Mouse (Mus musculus) forebrain, postnatal 0 days (tissue): ENCODE measurements around the gene Atp2b2. TPM values are rescaled to one million over a fixed set of nuclear protein-coding genes. Genes with fewer than 3 reads are reported as not detected.

ENCODE experiments used
- ATAC-seq: fragments of 200-750 bp; cut with Nextera tagmentation; 2 replicates; pipeline ENCODE4 v1.8.0; 2017; ENCODE audit warnings: mild to moderate bottlenecking, moderate library complexity
- DNase-seq: peaks from one replicate; pipeline ENCODE4 v3.0.0-alpha.2; 2015
- H3K27ac ChIP-seq: fragments of 300-500 bp; sonication (generic); 2 replicates; pipeline ENCODE4 v1.5.1; 2014; ENCODE audit warnings: low read depth, mild to moderate bottlenecking, antibody characterized with exemption, low read length, moderate library complexity, mixed read lengths
- H3K27me3 ChIP-seq: fragments of 300-500 bp; sonication (generic); 2 replicates; pipeline ENCODE4 v1.6.1; 2014; ENCODE audit warnings: mild to moderate bottlenecking, low read length, mixed read lengths; ENCODE audit not compliant: insufficient read depth
- H3K36me3 ChIP-seq: fragments of 300-500 bp; sonication (generic); 2 replicates; pipeline ENCODE4 v1.6.1; 2014; ENCODE audit warnings: mild to moderate bottlenecking, moderate library complexity; ENCODE audit not compliant: insufficient read depth
- H3K4me1 ChIP-seq: fragments of 300-500 bp; sonication (generic); 2 replicates; pipeline ENCODE4 v1.6.1; 2014; ENCODE audit warnings: antibody characterized with exemption; ENCODE audit not compliant: insufficient read depth
- H3K4me2 ChIP-seq: fragments of 300-500 bp; sonication (generic); 2 replicates; pipeline ENCODE4 v1.6.1; 2014; ENCODE audit warnings: low read depth, mild to moderate bottlenecking, moderate library complexity
- H3K4me3 ChIP-seq: fragments of 300-500 bp; sonication (generic); 2 replicates; pipeline ENCODE4 v1.5.1; 2014; ENCODE audit warnings: low read depth, low read length, mixed read lengths
- H3K9ac ChIP-seq: fragments of 300-500 bp; sonication (generic); 2 replicates; pipeline ENCODE4 v1.6.1; 2014; ENCODE audit warnings: mild to moderate bottlenecking
- H3K9me3 ChIP-seq: fragments of 300-500 bp; sonication (generic); 2 replicates; pipeline ENCODE4 v1.6.1; 2016; ENCODE audit warnings: low read length
- CTCF ChIP-seq: sonication (generic); IDR thresholded peaks from 2 replicates; pipeline ENCODE4 v1.5.1; 2016; ENCODE audit warnings: antibody characterized with exemption, control low read depth, low read depth
- WGBS: fragments of 180-500 bp; shearing (Covaris S2); extraction: QIAGEN DNeasy Blood & Tissue Kit; methylation state at CpG from one replicate; pipeline ENCODE4 v1.1.7; 2014; 5-methylcytosine and 5-hydroxymethylcytosine counted together
- microRNA-seq, 2 experiments: library from miRNA; unstranded; fragments of <30 nt; microRNA quantifications; one replicate each; pipeline ENCODE4; 2016
- polyA plus RNA-seq: library from polyadenylated mRNA; unstranded; fragments of >200 nt; fragmentation: Nextera tagmentation; extraction: Ambion mirVana; gene quantifications from 2 replicates; pipeline ENCODE4 v1.2.1, GENCODE M21; 2015
- total RNA-seq: library from RNA; depleted of rRNA; stranded (reverse); fragments of >200 nt; gene quantifications from 2 replicates; pipeline ENCODE4 v1.2.3, GENCODE M21; 2014; rRNA removed

Atp2b2 gene
- total and polyA plus RNA-seq, 2 experiments from 2014 or later, result 37.8 to 65.1 TPM

DNA sequence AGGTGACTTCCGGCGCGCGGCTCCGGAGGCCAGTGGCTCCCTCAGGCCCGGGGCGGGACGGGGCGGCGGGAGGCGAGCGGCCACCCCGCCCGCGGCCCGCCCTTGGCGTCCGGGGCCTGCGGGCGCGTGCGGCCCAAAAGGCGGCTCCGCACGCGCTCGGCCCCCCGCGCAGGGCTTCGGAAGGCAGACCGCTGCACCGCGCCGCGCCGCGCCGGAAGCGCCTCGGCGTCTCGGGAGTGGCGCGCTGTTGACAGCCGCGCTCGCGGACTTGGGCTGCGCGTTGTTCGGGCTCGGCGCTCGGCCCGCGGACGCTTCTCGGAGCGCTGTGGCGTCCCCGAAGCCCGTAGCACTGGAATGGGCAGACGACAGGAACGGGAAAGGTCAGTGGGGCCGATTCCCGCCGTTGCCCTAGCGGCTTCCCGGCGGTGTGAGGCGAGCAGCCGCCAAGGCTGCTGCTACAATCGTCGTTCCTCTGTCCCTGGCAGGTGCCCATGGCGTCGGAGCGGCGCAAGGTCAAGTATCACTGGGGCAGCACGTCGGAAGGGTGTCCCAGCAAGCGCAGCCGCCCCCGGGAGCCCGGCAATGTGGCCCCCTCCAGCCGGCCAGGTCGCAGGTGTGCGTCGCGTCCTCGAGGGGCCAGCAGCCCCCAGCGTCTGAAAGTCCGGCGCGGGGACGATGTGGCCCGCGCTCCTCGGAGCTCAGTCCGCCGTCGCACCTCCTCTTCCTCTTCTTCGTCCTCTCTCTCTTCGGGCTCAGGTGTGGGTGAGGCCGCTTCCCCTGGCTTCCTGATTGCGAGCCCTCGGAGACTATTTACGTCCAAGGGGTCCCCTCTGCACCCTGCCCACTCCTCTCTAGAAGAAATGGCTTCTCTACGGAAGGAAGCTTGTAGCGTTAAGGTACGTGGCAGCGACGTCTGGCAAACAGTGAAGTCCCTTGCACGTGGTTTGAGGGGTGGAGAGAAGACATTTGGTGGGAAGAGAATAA, 344.9 kb downstream of the Atp2b2 start:
- DNase-seq, result no peak
- peak overlapping the region; percentile 84 for H3K27ac ChIP-seq
- 1% methylated on average over 99 of the region's 113 CpGs for WGBS

GRCm38 (mm10) chr6:113696582-113697221, 345.7 kb downstream of the Atp2b2 start, which contains the start of gene Tatdn2:
TSS of gene Tatdn2 (plus strand) at chr6:113697050.
- TF ChIP-seq CTCF, result peak; percentile 29
- Histone ChIP-seq H3K9ac (peak within 1 kb of the TSS; percentile 67), H3K27ac (peak within 1 kb of the TSS; percentile 84), H3K4me1 (peaks cover 14% of the 10 kb centered on the region; the same call in 1 of the 2 replicates), H3K36me3 (peaks cover 12% of the 10 kb centered on the region), H3K9me3 (no peaks in the 10 kb centered on the region), H3K4me3 (peak within 1 kb of the TSS; percentile 92), H3K27me3 (no peaks in the 10 kb centered on the region), H3K4me2 (peak within 1 kb of the TSS; percentile 99)
- ATAC-seq (peak; percentile 100), DNase-seq (peak; percentile 97)
- 2% methylated on average over 55 of the region's 58 CpGs for WGBS

More for the DNA sequence above, 344.9 kb downstream of the Atp2b2 start:
- peaks cover 20% of the 10 kb centered on the region for H3K36me3 ChIP-seq
- no peak for TF ChIP-seq CTCF
- no peaks in the 10 kb centered on the region for H3K27me3 ChIP-seq
- peak overlapping the region; percentile 67 for H3K9ac ChIP-seq
- H3K4me1 ChIP-seq, result peaks cover 14% of the 10 kb centered on the region; the same call in 1 of the 2 replicates
- peak; percentile 74 for ATAC-seq
- H3K4me3 ChIP-seq, result peak overlapping the region; percentile 92
- peak overlapping the region; percentile 99 for H3K4me2 ChIP-seq
- H3K9me3 ChIP-seq, result no peaks in the 10 kb centered on the region

DNA sequence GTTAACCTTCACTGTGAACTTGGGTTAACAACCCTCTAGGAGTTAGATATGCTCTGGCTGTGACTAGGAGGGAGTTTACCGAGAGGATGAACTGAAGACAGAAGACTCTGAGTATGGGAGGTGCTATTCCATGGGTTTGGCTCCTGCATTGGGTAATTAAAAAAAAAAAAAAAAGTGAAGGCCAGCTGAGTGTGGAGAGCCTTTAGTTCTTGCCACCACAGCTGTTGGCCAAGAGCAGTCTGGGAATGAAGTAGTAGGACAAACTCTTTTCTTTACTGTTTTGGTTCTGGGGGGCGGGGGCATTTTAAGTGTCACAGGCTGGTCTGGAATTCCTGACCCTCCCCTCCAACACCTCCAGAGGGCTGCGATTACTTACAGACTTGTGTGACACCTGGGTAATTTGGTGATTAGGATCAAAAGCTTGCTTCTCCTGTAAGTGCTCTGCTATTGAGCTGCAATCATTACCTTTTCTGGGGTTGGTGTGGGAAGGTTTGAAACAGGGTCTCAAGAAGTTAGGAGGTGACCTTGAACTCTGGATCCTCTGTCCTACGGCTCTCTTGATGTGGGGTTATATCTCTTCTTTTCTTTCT, 346.6 kb downstream of the Atp2b2 start:
- H3K27ac ChIP-seq, result 0 out of 2 replicates have a peak overlapping the region, but pooled peaks have one; percentile 72
- ATAC-seq, result no peak
- H3K27me3 ChIP-seq, result no peaks in the 10 kb centered on the region
- peaks cover 14% of the 10 kb centered on the region; the same call in 1 of the 2 replicates for H3K4me1 ChIP-seq
- DNase-seq, result no peak
- H3K36me3 ChIP-seq, result peaks cover 5% of the 10 kb centered on the region; the same call in 1 of the 2 replicates
- H3K9me3 ChIP-seq, result no peaks in the 10 kb centered on the region
- 86% methylated on average over 4 of the region's 4 CpGs for WGBS
- H3K9ac ChIP-seq, result peak overlapping the region; percentile 45
- no peak overlapping the region for H3K4me3 ChIP-seq
- peak overlapping the region; percentile 99 for H3K4me2 ChIP-seq
- no peak for TF ChIP-seq CTCF

GRCm38 (mm10) chr6:113695203-113695602, 347.2 kb downstream of the Atp2b2 start:
- Histone ChIP-seq H3K4me3 (no peak overlapping the region), H3K9me3 (no peaks in the 10 kb centered on the region), H3K9ac (no peak overlapping the region), H3K4me1 (peaks cover 14% of the 10 kb centered on the region; the same call in 1 of the 2 replicates), H3K27me3 (no peaks in the 10 kb centered on the region), H3K27ac (no peak overlapping the region), H3K36me3 (peaks cover 3% of the 10 kb centered on the region; the same call in 1 of the 2 replicates), H3K4me2 (no peak overlapping the region)
- ATAC-seq, result no peak
- TF ChIP-seq CTCF, result no peak
- WGBS, result 73% methylated on average over 1 of the region's 1 CpGs
- no peak for DNase-seq

Small RNA genes within 50 kb of the gene (microRNA-seq; reads per million reads assigned to microRNA genes)
- 1.7 to 3.1 reads per million in 2 experiments for gene Mir7042

Other genes starting within 250 kb of the Atp2b2 start
- 64.4 and 86.9 TPM in 2 replicates for gene Slc6a11, start 88.6 kb upstream of the Atp2b2 start, total RNA-seq
- 45.6 and 62.9 TPM in 2 replicates for gene Slc6a11, start 88.6 kb upstream of the Atp2b2 start, polyA plus RNA-seq
- 221 and 302 TPM in 2 replicates for gene Slc6a1, start 240.0 kb upstream of the Atp2b2 start, total RNA-seq
- gene Slc6a1, start 240.0 kb upstream of the Atp2b2 start, polyA plus RNA-seq, result 105 and 152 TPM in 2 replicates